2 mouse cellular contexts compared by ENCODE assay signal in the genomic region with DNA sequence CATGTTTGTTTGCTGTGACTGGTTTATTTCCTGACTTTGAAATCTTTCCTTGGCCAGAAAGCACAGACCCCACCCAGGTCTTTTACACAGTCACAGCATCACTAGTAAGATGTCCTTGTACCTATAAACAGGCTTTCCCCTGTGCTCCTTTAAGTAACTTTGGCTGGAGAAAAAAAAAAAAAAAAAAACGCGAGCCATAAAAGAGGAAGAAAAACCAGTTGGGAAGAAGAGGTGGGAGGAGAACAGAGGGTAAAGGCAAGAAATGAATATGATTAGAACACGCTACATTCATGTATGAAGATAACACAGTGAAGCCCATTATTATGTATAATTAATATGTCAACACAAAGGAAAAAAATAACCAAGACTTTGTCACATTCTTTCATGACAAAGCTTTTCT.
TF ChIP-seq lines count a peak whose summit lies in the region.

No protein-coding gene starts in this region.

TF ChIP-seq in CH12.LX, 34 proteins besides CTCF, POLR2A, EP300 and RAD21:
- TF ChIP-seq ZNF384 (IDR thresholded peaks at IDR 0.05; ENCODE audit: low read depth, low read length): peak; percentile 80
- TF ChIP-seq MAFK (IDR thresholded peaks at IDR 0.05; ENCODE audit: insufficient replicate concordance, low read length): no peak

TF ChIP-seq in MEL, 35 proteins besides CTCF, POLR2A, EP300 and RAD21:
- TF ChIP-seq SMC3 (IDR thresholded peaks at IDR 0.05; ENCODE audit: low read depth, low read length): no peak
- TF ChIP-seq ZNF384 (IDR thresholded peaks at IDR 0.05; ENCODE audit: low read depth, low read length): peak; percentile 87
